Comparison of ENCODE assay signal across 8 mouse cellular contexts in genomic region chr4:118265557-118265956, GRCm38 (mm10). TPM values are rescaled to one million over a fixed set of nuclear protein-coding genes. Genes with fewer than 3 reads are reported as not detected.
DNase-seq lines count a peak whose midpoint lies in the region; ATAC-seq lines count a peak whose summit lies in the region.
"Had no signal": no experiment of that assay in that cellular context is flagged by ENCODE, and none has a peak within 500 bp of the region (broad histone marks: within the 10 kb centered on the region; RNA-seq: fewer than 3 reads in every experiment).

No protein-coding gene starts in this region.

- H3K9me3 ChIP-seq in embryonic facial prominence, embryonic 14.5 days (ENCODE audit: control insufficient read depth, low read length): no peaks in the 10 kb centered on the region
- no peaks in the 10 kb centered on the region for H3K9me3 ChIP-seq in limb, embryonic 10.5 days (replicated peaks)

- no peak for ATAC-seq in embryonic facial prominence, embryonic 14.5 days (ENCODE audit: low read depth)

- H3K4me1 ChIP-seq in embryonic facial prominence, embryonic 14.5 days (ENCODE audit: control insufficient read depth, insufficient read depth, low read length): peaks cover 40% of the 10 kb centered on the region
- peaks cover 65% of the 10 kb centered on the region for H3K4me1 ChIP-seq in limb, embryonic 10.5 days

- 19% methylated on average over 15 of the region's 15 CpGs for WGBS in embryonic facial prominence, embryonic 14.5 days
- 35% methylated on average over 15 of the region's 15 CpGs for WGBS in limb, embryonic 10.5 days

- H3K27me3 ChIP-seq in embryonic facial prominence, embryonic 14.5 days (replicated peaks; ENCODE audit: control insufficient read depth, insufficient read depth, low read length): no peaks in the 10 kb centered on the region
- H3K27me3 ChIP-seq in limb, embryonic 10.5 days (ENCODE audit: low read depth, poor library complexity, severe bottlenecking): no peaks in the 10 kb centered on the region

- no peak overlapping the region for H3K4me3 ChIP-seq in embryonic facial prominence, embryonic 14.5 days (ENCODE audit: low read depth, low read length)
- peak overlapping the region; percentile 6; the same call in 1 of the 2 replicates for H3K4me3 ChIP-seq in limb, embryonic 10.5 days
- H3K4me3 ChIP-seq: left cerebral cortex, adult 2 months had no signal

- peak overlapping the region; percentile 9 for H3K9ac ChIP-seq in embryonic facial prominence, embryonic 14.5 days (ENCODE audit: low read depth, low read length)

- DNase-seq in right cerebral cortex, adult 18-20 months: peak; percentile 64
- DNase-seq in right cerebral cortex, postnatal 14 days: no peak
- DNase-seq in embryonic facial prominence, embryonic 14.5 days (ENCODE audit: low spot score): peak; percentile 67
- peak; percentile 48 for DNase-seq in limb, embryonic 10.5 days (ENCODE audit: low spot score)
- DNase-seq in retina, postnatal 1 day: peak; percentile 69
- no peak for DNase-seq in liver
- no peak for DNase-seq in cerebellum, adult 9-10 months

- peak overlapping the region; percentile 39; the same call in 1 of the 2 replicates for H3K27ac ChIP-seq in embryonic facial prominence, embryonic 14.5 days (replicated peaks; ENCODE audit: low read depth, low read length)
- H3K27ac ChIP-seq in limb, embryonic 10.5 days: peak overlapping the region; percentile 77
- H3K27ac ChIP-seq: left cerebral cortex, adult 2 months had no signal

- peaks cover 58% of the 10 kb centered on the region for H3K36me3 ChIP-seq in embryonic facial prominence, embryonic 14.5 days (ENCODE audit: control insufficient read depth, insufficient read depth, low read length)
- peaks cover 90% of the 10 kb centered on the region for H3K36me3 ChIP-seq in limb, embryonic 10.5 days

- no peak overlapping the region for H3K4me2 ChIP-seq in embryonic facial prominence, embryonic 14.5 days (ENCODE audit: low read depth, low read length)

RNA-seq across cellular contexts. Expression of gene Ptprf, which starts 25.6 kb away (rescaled TPM):
- 59.8 and 66.8 TPM in 2 replicates for polyA plus RNA-seq in embryonic facial prominence, embryonic 14.5 days (2014; fragmentation: Nextera tagmentation; extraction: Ambion mirVana)
- polyA plus RNA-seq in limb, embryonic 10.5 days (2016; fragmentation: Nextera tagmentation; extraction: Ambion mirVana): 67.5 and 77.3 TPM in 2 replicates

Comparison
In these comparisons a context has a peak if more than half of its experiments do, and no peak if none do; other contexts are left out.
1. DNase-seq: peak in right cerebral cortex, adult 18-20 months (single experiment), embryonic facial prominence, embryonic 14.5 days (single experiment), limb, embryonic 10.5 days (single experiment) and retina, postnatal 1 day (single experiment); none in right cerebral cortex, postnatal 14 days (single experiment), liver (single experiment) and cerebellum, adult 9-10 months (single experiment).